ENCODE assay signal across 8 mouse cellular contexts in genomic region chr8:94876197-94876730, GRCm38 (mm10). TPM values are rescaled to one million over a fixed set of nuclear protein-coding genes. Genes with fewer than 3 reads are reported as not detected.
DNase-seq lines count a peak whose midpoint lies in the region; ATAC-seq and TF ChIP-seq lines count a peak whose summit lies in the region.

Dok4 (minus strand) TSS chr8:94876330.

- no peak within 1 kb of the TSS for H3K27ac ChIP-seq in CH12.LX (ENCODE audit: insufficient read depth, low read depth)
- no peak within 1 kb of the TSS for H3K27ac ChIP-seq in forebrain, embryonic 11.5 days (ENCODE audit: low read depth, low read length)
- H3K27ac ChIP-seq in heart, postnatal 0 days (ENCODE audit: low read depth) = peak within 1 kb of the TSS; percentile 70
- H3K27ac ChIP-seq in lung, embryonic 14.5 days (ENCODE audit: low read depth) = peak within 1 kb of the TSS; percentile 63

- ATAC-seq in forebrain, embryonic 11.5 days (replicated peaks; ENCODE audit: low FRiP score) = peak; percentile 66
- ATAC-seq in heart, postnatal 0 days (ENCODE audit: insufficient read depth, low read depth) = peak; percentile 82
- peak; percentile 80 for ATAC-seq in lung, embryonic 14.5 days (ENCODE audit: insufficient read depth)
- ATAC-seq in neutrophil, adult 5-6 weeks (ENCODE audit: extremely low read depth, insufficient number of reproducible peaks, low FRiP score, poor library complexity, severe bottlenecking) = peak; percentile 41

- no peaks in the 10 kb centered on the region for H3K9me3 ChIP-seq in CH12.LX (replicated peaks; ENCODE audit: low read length)
- no peaks in the 10 kb centered on the region for H3K9me3 ChIP-seq in forebrain, embryonic 11.5 days (ENCODE audit: control insufficient read depth, low read length)
- H3K9me3 ChIP-seq in heart, postnatal 0 days (replicated peaks; ENCODE audit: control insufficient read depth, low read length) = no peaks in the 10 kb centered on the region
- no peaks in the 10 kb centered on the region for H3K9me3 ChIP-seq in lung, embryonic 14.5 days (ENCODE audit: low read depth, low read length)

- peak; percentile 16; the same call in 1 of the 2 replicates for TF ChIP-seq POLR2A in CH12.LX (IDR thresholded peaks at IDR 0.05; ENCODE audit: low read depth, low read length)

- peak within 1 kb of the TSS; percentile 29 to 55 (median 53) for H3K4me3 ChIP-seq in CH12.LX (replicated peaks in 1 of 3; ENCODE audit: low read depth in 2 of 3, low read length in 2 of 3, poor library complexity in 1 of 3)
- H3K4me3 ChIP-seq in forebrain, embryonic 11.5 days (ENCODE audit: low read depth, low read length) = peak within 1 kb of the TSS; percentile 57
- peak within 1 kb of the TSS; percentile 78 for H3K4me3 ChIP-seq in heart, postnatal 0 days (ENCODE audit: low read depth, low read length)
- H3K4me3 ChIP-seq in lung, embryonic 14.5 days (ENCODE audit: low read depth, low read length) = peak within 1 kb of the TSS; percentile 70

- in situ Hi-C loops in CH12.LX (cut with MboI; ENCODE audit: low pct_ligation_motif_present, low pct_unique_long_range_greater_than_20kb, low sequenced_read_pairs) = no loop called here

- H3K4me1 ChIP-seq in CH12.LX (ENCODE audit: control insufficient read depth in 1 of 2, insufficient read depth in 2 of 2) = peaks cover 8 to 36% of the 10 kb centered on the region in 2 experiments; a peak in 2 of 4 replicates
- peaks cover 11% of the 10 kb centered on the region; the same call in 1 of the 2 replicates for H3K4me1 ChIP-seq in forebrain, embryonic 11.5 days (replicated peaks; ENCODE audit: control insufficient read depth, insufficient read depth, low read length)
- peaks cover 14% of the 10 kb centered on the region; the same call in 1 of the 2 replicates for H3K4me1 ChIP-seq in heart, postnatal 0 days (ENCODE audit: control insufficient read depth, insufficient read depth)
- H3K4me1 ChIP-seq in lung, embryonic 14.5 days (ENCODE audit: insufficient read depth) = peaks cover 22% of the 10 kb centered on the region; the same call in 1 of the 2 replicates

- no peaks in the 10 kb centered on the region for H3K36me3 ChIP-seq in CH12.LX (replicated peaks in 1 of 2; ENCODE audit: control insufficient read depth in 1 of 2, insufficient read depth in 1 of 2, low read length in 1 of 2)
- no peaks in the 10 kb centered on the region for H3K36me3 ChIP-seq in forebrain, embryonic 11.5 days (ENCODE audit: control insufficient read depth, insufficient read depth, low read length)
- H3K36me3 ChIP-seq in heart, postnatal 0 days (replicated peaks; ENCODE audit: control insufficient read depth, insufficient read depth, low read length) = no peaks in the 10 kb centered on the region
- no peaks in the 10 kb centered on the region for H3K36me3 ChIP-seq in lung, embryonic 14.5 days (ENCODE audit: insufficient read depth)

- dilution Hi-C loops in CH12.LX (cut with MboI; ENCODE audit: extremely low pct_ligation_motif_present, extremely low pct_unique_long_range_greater_than_20kb, low sequenced_read_pairs) = no loop called here

- no peak for TF ChIP-seq EP300 in CH12.LX (IDR thresholded peaks at IDR 0.05; ENCODE audit: low read length)
- TF ChIP-seq EP300 in heart, postnatal 0 days (IDR thresholded peaks at IDR 0.05; ENCODE audit: low read depth) = no peak

- peak within 1 kb of the TSS; percentile 89 for H3K4me2 ChIP-seq in CH12.LX (ENCODE audit: insufficient read depth, low read depth, poor library complexity, severe bottlenecking)
- peak within 1 kb of the TSS; percentile 98 for H3K4me2 ChIP-seq in forebrain, embryonic 11.5 days (ENCODE audit: low read depth, low read length, severe bottlenecking)
- H3K4me2 ChIP-seq in heart, postnatal 0 days (ENCODE audit: low read depth, low read length) = peak within 1 kb of the TSS; percentile 93
- peak within 1 kb of the TSS; percentile 94 for H3K4me2 ChIP-seq in lung, embryonic 14.5 days

- 1% methylated on average over 34 of the region's 37 CpGs for WGBS in forebrain, embryonic 11.5 days
- under 1% methylated on average over 35 of the region's 37 CpGs for WGBS in heart, postnatal 0 days
- WGBS in lung, embryonic 14.5 days = under 1% methylated on average over 37 of the region's 37 CpGs

- peak within 1 kb of the TSS; percentile 50 for H3K9ac ChIP-seq in CH12.LX (ENCODE audit: insufficient read depth, low read depth)
- H3K9ac ChIP-seq in forebrain, embryonic 11.5 days (ENCODE audit: low read length) = peak within 1 kb of the TSS; percentile 51
- peak within 1 kb of the TSS; percentile 65 for H3K9ac ChIP-seq in heart, postnatal 0 days (replicated peaks; ENCODE audit: low read depth, low read length)
- peak within 1 kb of the TSS; percentile 65 for H3K9ac ChIP-seq in lung, embryonic 14.5 days

- H3K27me3 ChIP-seq in CH12.LX (replicated peaks) = peaks cover 17% of the 10 kb centered on the region
- H3K27me3 ChIP-seq in forebrain, embryonic 11.5 days (ENCODE audit: control insufficient read depth, insufficient read depth, low read length) = peaks cover 15% of the 10 kb centered on the region
- H3K27me3 ChIP-seq in heart, postnatal 0 days (ENCODE audit: control insufficient read depth, insufficient read depth, low read length) = no peaks in the 10 kb centered on the region
- H3K27me3 ChIP-seq in lung, embryonic 14.5 days (ENCODE audit: insufficient read depth, low read length) = peaks cover 6% of the 10 kb centered on the region; the same call in 1 of the 2 replicates

- DNase-seq in CH12.LX (ENCODE audit: extremely low read depth) = peak; percentile 78
- peak; percentile 90 for DNase-seq in c-Kit-negative CD71-positive TER-119-positive erythroid progenitor cells, embryonic 14.5 days (ENCODE audit: low read depth, low spot score)
- DNase-seq in forebrain, embryonic 11.5 days (ENCODE audit: low spot score) = peak; percentile 96
- DNase-seq in heart, postnatal 0 days (ENCODE audit: low spot score) = peak; percentile 87
- DNase-seq in kidney, postnatal 4 days = peak; percentile 97
- peak; percentile 95 for DNase-seq in lung, embryonic 14.5 days
- peak; percentile 67 to 76 for DNase-seq in thymus, adult 18-20 months

- no peak for TF ChIP-seq CTCF in CH12.LX (conservative IDR thresholded peaks at IDR 0.05 in 1 of 2, IDR thresholded peaks at IDR 0.05 in 1 of 2; ENCODE audit: low read depth in 2 of 2, low read length in 2 of 2)
- no peak for TF ChIP-seq CTCF in heart, postnatal 0 days (IDR thresholded peaks at IDR 0.05; ENCODE audit: low read depth)
- TF ChIP-seq CTCF in lung, embryonic 14.5 days (IDR thresholded peaks at IDR 0.05; ENCODE audit: low read depth) = no peak

- no peak for TF ChIP-seq RAD21 in CH12.LX (IDR thresholded peaks at IDR 0.05; ENCODE audit: low read depth, low read length)

- H3K79me2 ChIP-seq in CH12.LX (replicated peaks; ENCODE audit: control insufficient read depth, extremely low read depth, insufficient read depth, poor library complexity, severe bottlenecking) = no peaks in the 10 kb centered on the region

TF ChIP-seq in CH12.LX, 34 proteins besides CTCF, POLR2A, EP300 and RAD21:
- TF ChIP-seq MAX (IDR thresholded peaks at IDR 0.05; ENCODE audit: low read length) (peak; percentile 84; the same call in 1 of the 2 replicates), E2F4 (IDR thresholded peaks at IDR 0.05; ENCODE audit: insufficient replicate concordance, low read depth, low read length) (no peak), TBP (conservative IDR thresholded peaks at IDR 0.05; ENCODE audit: low read depth, low read length) (peak; percentile 36; the same call in 1 of the 2 replicates), NRF1 (IDR thresholded peaks at IDR 0.05; ENCODE audit: low read depth, low read length) (peak; percentile 47; the same call in 1 of the 2 replicates), USF1 (IDR thresholded peaks at IDR 0.05; ENCODE audit: low read depth, low read length) (no peak), MXI1 (IDR thresholded peaks at IDR 0.05; ENCODE audit: low read depth, low read length) (peak; percentile 81; the same call in 1 of the 2 replicates), MYC (IDR thresholded peaks at IDR 0.05; ENCODE audit: low read depth, low read length) (peak; percentile 67)

RNA-seq across cellular contexts. Expression of gene Dok4, which starts in this region (rescaled TPM):
- total RNA-seq in CH12.LX (2012; rRNA removed) = 1.8 and 2.3 TPM in 2 replicates
- 1.6 and 2.3 TPM in 2 replicates for total RNA-seq in CH12.LX (2014; rRNA removed)
- polyA plus RNA-seq in CH12.LX (2012; ENCODE audit: insufficient read length, low read depth) = 1.7 and 1.9 TPM in 2 replicates
- polyA plus RNA-seq in forebrain, embryonic 11.5 days (2014; fragmentation: Nextera tagmentation; extraction: Ambion mirVana) = 19.1 and 19.9 TPM in 2 replicates
- total RNA-seq in heart, postnatal 0 days (2014; rRNA removed; ENCODE audit: low replicate concordance) = 43.4 and 59.1 TPM in 2 replicates
- polyA plus RNA-seq in heart, postnatal 0 days (2015; fragmentation: Nextera tagmentation; extraction: Ambion mirVana) = 27.7 and 28.7 TPM in 2 replicates
- polyA plus RNA-seq in lung, embryonic 14.5 days (2014; fragmentation: Nextera tagmentation; extraction: Ambion mirVana) = 32.5 and 36.5 TPM in 2 replicates
- 2.2 and 3.3 TPM in 2 replicates for total RNA-seq in neutrophil, adult 5-6 weeks (2017)

Comparison
In these comparisons a context has a peak if more than half of its experiments do, and no peak if none do; other contexts are left out.
1. RNA of gene Dok4 (total RNA-seq): 43.4 to 59.1 TPM in heart, postnatal 0 days; 1.6 to 2.3 TPM in CH12.LX and 2.2 to 3.3 TPM in neutrophil, adult 5-6 weeks; every median in the first group is over 10 times any median in the second.
2. H3K27ac ChIP-seq: peak in heart, postnatal 0 days (single experiment) and lung, embryonic 14.5 days (single experiment); none in CH12.LX (single experiment) and forebrain, embryonic 11.5 days (single experiment).
3. Peak in every context shown above with its lines, with median percentiles within 50 percentile points of each other: DNase-seq, H3K4me2 ChIP-seq, H3K4me3 ChIP-seq, H3K9ac ChIP-seq and ATAC-seq.